Mouse (Mus musculus) retina, postnatal 7 days (tissue): ENCODE results near the gene Esp34.

Experiments
- DNase-seq: peaks from one replicate; pipeline ENCODE4 v3.0.0-alpha.2; 2012; ENCODE audit warnings: low read depth, low spot score

Gene Esp34

DNA sequence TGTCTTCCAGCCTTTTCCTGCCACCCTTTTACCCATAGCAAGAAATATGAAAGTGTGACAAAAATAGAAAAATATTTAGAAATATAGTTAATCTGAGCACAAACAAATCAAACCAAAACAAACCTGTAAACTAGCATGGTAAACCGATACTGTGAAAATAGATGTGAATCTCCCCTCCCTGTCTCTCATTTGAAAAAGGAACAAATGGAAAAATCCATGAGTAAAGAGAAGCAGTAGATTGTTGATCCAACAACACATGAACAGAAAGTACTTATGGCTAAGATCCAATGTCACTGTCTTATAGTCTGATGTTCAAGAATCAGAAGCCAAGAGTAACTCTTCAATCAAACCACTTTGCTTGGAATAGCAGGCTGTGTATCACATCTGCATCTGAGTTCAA is at the start of gene Esp34:
Esp34 (plus strand) TSS at position 301 of the 400 bp plus-strand sequence.
- DNase-seq = no peak

DNA sequence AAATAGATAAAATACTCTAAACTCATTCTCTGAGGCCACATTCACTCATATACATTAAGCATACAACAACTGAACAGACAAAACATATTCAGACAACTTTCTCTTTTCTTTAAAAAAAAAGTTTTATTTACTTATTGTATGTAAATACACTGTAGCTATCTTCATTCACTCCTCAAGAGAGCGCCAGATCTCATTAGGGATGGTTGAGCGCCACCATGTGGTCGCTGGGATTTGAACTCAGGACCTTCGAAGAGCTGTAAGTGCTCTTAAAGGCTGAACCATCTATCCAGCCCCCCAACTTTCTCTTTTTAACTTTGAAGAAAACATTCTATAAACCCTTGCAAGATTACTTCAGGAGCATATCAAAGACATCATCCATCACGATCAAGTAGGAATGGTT is 8.5 kb downstream of the Esp34 start:
- DNase-seq = no peak
